Mouse (Mus musculus) stomach, postnatal 0 days (tissue): Measurements from ENCODE around the gene Szt2. TPM values are rescaled to one million over a fixed set of nuclear protein-coding genes. Genes with fewer than 3 reads are reported as not detected.

Experiments used
- ATAC-seq: fragments of 200-750 bp; cut with Nextera tagmentation; 2 replicates; pipeline ENCODE4 v1.8.0; 2017; ENCODE audit not compliant: low FRiP score, low TSS enrichment
- DNase-seq: peaks from one replicate; pipeline ENCODE4 v3.0.0-alpha.2; 2016; ENCODE audit warnings: low spot score
- H3K27ac ChIP-seq: fragments of 300-500 bp; sonication (generic); replicated peaks from 2 replicates; pipeline ENCODE4 v1.5.1; 2014; ENCODE audit warnings: mild to moderate bottlenecking, control low read depth
- H3K27me3 ChIP-seq: fragments of 300-500 bp; sonication (generic); 2 replicates; pipeline ENCODE4 v1.6.1; 2014; ENCODE audit warnings: low read length; ENCODE audit not compliant: control insufficient read depth, insufficient read depth
- H3K36me3 ChIP-seq: fragments of 300-500 bp; sonication (generic); 2 replicates; pipeline ENCODE4 v1.6.1; 2014; ENCODE audit warnings: low read length, mixed read lengths; ENCODE audit not compliant: control insufficient read depth, insufficient read depth
- H3K4me1 ChIP-seq: fragments of 300-500 bp; sonication (generic); replicated peaks from 2 replicates; pipeline ENCODE4 v1.6.1; 2014; ENCODE audit warnings: antibody characterized with exemption; ENCODE audit not compliant: control insufficient read depth, insufficient read depth
- H3K4me2 ChIP-seq: fragments of 300-500 bp; sonication (generic); replicated peaks from 2 replicates; pipeline ENCODE4 v1.6.1; 2014; ENCODE audit warnings: low read depth, mild to moderate bottlenecking, control low read depth, moderate library complexity
- H3K4me3 ChIP-seq: fragments of 300-500 bp; sonication (generic); 2 replicates; pipeline ENCODE4 v1.5.1; 2014; ENCODE audit warnings: low read depth, low read length, control low read depth
- H3K9ac ChIP-seq: fragments of 300-500 bp; sonication (generic); 2 replicates; pipeline ENCODE4 v1.6.1; 2014; ENCODE audit warnings: mild to moderate bottlenecking, low read length, control low read depth, mixed read lengths
- H3K9me3 ChIP-seq: fragments of 300-500 bp; sonication (generic); 2 replicates; pipeline ENCODE4 v1.6.1; 2016; ENCODE audit warnings: low read length; ENCODE audit not compliant: control insufficient read depth
- CTCF ChIP-seq: IDR thresholded peaks from 2 replicates; pipeline ENCODE4 v1.5.1; 2016; ENCODE audit warnings: antibody characterized with exemption, low read depth, mild to moderate bottlenecking, moderate library complexity
- EP300 ChIP-seq: optimal IDR thresholded peaks from 2 replicates; pipeline ENCODE3; 2016; ENCODE audit warnings: antibody characterized with exemption
- WGBS: fragments of 180-500 bp; shearing (Covaris S2); extraction: QIAGEN DNeasy Blood & Tissue Kit; methylation state at CpG from one replicate; pipeline ENCODE4 v1.1.7; 2014; 5-methylcytosine and 5-hydroxymethylcytosine counted together
- polyA plus RNA-seq: library from polyadenylated mRNA; unstranded; fragments of >200 nt; fragmentation: Nextera tagmentation; extraction: Ambion mirVana; gene quantifications from 2 replicates; pipeline ENCODE4 v1.2.1, GENCODE M21; 2015

Gene Szt2
- polyA plus RNA-seq, 1 experiment from 2014 or later: 2.1 TPM

DNA sequence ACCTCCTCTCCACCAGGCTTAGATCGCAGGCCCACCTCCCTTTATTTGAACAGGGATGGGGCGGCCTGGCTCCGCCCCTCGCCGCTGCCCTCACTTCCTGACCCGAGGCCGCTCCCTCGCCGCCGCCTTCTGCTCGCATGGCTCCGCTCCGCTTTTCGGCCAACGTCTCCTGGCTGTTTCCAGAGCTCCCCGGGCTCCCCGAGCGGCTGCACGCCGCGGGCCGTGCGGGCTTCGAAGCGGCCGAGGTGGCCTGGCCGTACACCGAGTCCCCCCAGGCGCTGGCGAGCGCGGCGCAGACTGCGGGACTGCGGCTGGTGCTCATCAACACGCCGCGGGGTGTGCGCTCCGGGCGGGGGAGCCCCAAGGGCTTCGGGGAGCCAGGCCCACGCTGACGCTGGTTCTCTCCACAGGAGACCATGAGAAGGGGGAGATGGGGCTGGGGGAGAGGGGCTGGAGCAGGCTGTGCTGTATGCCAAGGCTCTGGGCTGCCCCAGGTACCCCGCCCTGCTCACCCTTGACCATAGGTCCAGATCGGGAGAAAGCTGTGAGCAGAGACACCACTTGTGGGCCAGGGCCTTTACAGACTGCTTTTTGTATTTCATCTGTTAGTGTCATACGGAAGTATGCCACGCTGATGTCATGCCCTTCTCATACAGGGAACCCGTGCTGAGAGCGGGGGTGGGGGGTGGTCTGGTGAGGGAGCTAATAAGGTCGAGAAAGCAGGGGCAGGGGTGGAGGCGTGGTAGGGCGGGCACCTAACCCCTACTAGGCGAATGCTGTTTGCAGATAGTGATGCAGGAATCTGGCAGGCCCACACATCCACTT lies 49.0 kb downstream of the Szt2 start:
- peak overlapping the region; percentile 79 for H3K9ac ChIP-seq
- peak overlapping the region; percentile 96 for H3K4me2 ChIP-seq
- no peaks in the 10 kb centered on the region for H3K27me3 ChIP-seq
- peak overlapping the region; percentile 69 for H3K27ac ChIP-seq
- 2% methylated on average over 54 of the region's 54 CpGs for WGBS
- TF ChIP-seq CTCF: no peak
- no peak for TF ChIP-seq EP300
- no peaks in the 10 kb centered on the region for H3K9me3 ChIP-seq
- peak; percentile 64 for ATAC-seq
- peak; percentile 78 for DNase-seq
- peak overlapping the region; percentile 67 for H3K4me3 ChIP-seq
- no peaks in the 10 kb centered on the region for H3K4me1 ChIP-seq
- peaks cover 21% of the 10 kb centered on the region; the same call in 1 of the 2 replicates for H3K36me3 ChIP-seq

DNA sequence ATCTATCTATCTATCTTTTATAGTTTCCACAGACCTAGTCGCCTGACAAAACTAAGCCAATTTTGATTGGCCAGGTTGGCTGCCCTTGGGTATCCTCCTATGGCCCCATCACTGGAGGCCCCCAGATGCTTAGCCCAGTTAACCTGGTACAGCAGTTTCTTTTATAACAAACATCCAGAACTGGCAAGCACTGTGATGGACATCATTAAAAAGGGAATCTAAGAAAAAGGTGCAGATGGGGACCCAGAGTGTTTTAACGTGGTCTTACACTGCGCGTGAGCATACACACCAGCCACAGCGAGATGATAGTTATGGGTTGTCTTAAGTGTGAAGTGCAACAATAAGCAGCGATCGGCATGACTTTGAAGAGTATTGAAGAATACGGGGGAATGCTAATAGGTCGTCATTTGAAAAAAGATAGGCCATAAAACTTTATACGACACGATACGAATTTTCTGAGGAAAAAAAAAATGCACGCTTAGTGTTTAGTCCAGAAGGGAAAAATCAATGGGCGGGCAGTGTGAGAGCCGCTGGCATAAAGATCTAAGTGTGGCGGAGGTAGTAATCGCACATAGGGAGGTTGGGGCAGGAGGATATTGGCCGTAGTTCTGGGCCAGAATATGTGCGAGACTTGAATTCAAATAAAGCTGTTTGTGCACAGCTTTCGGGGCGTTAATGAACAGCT lies 49.7 kb downstream of the Szt2 start:
- Histone ChIP-seq H3K36me3 (peaks cover 15% of the 10 kb centered on the region; the same call in 1 of the 2 replicates), H3K27me3 (no peaks in the 10 kb centered on the region), H3K4me1 (no peaks in the 10 kb centered on the region), H3K9ac (peak overlapping the region; percentile 79), H3K9me3 (no peaks in the 10 kb centered on the region), H3K4me2 (peak overlapping the region; percentile 96), H3K27ac (no peak overlapping the region), H3K4me3 (peak overlapping the region; percentile 67)
- TF ChIP-seq EP300: no peak
- TF ChIP-seq CTCF: no peak
- 14% methylated on average over 21 of the region's 21 CpGs for WGBS
- no peak; the same call in 1 of the 2 replicates for ATAC-seq
- DNase-seq: no peak

DNA sequence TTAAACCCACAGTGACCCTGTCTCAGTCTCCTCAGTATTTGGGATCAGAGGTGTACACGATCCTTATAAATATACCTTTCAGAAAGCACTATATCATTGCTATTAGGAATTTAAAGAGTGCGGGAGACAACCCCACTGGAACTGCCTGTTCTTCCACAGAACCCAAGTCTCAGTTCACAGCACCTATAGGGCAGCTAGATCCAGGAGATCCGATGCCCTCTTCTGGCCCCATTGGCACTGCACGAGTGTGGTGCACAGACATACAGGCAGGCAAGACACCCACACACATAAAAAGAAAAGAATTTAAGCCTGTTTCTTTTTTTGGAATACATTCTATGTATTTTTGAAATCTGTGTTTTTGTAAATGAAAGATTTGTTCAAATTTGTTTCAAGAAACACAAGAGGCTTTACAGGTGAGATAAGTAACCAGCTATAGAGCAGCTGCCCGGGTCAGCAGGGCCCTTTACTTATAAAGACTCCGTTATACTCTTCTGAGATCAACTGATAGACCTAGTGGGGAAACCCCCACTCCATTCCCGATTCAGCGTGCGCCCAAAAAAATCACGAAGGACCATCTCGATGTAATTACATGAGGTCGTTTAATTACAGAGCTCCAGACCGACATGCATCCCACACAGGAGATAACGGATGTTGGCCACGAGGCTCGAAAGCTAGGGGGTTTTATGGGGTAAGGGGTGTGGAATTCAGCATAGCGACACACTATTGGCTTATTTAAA lies 50.7 kb downstream of the Szt2 start:
- TF ChIP-seq EP300 (no peak), CTCF (peak; percentile 26; the same call in 1 of the 2 replicates)
- WGBS: 86% methylated on average over 17 of the region's 17 CpGs
- no peaks in the 10 kb centered on the region for H3K27me3 ChIP-seq

DNA sequence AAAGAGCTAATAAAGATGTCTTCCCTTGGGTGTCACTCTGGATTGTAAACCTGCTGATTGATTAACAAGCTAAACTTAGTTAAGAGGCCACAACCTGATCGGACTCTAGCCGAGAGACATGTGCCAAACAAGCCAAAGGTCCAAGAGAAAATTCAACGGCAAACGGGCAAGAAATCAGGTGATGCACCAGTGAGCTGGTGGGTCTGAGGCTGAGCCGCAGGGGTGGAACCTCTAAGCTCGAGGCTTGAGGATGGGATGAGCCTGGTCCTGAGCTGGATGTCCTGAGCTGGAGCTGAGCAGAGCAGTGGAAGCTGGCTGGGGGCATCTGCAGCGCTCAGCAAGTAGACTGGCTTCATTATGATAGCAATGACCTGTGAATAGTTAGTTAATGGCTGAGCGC lies 51.6 kb downstream of the Szt2 start:
- H3K4me1 ChIP-seq: no peaks in the 10 kb centered on the region
- ATAC-seq (no peak), DNase-seq (no peak)
- TF ChIP-seq CTCF: no peak
- no peak for TF ChIP-seq EP300
- peaks cover 3% of the 10 kb centered on the region; the same call in 1 of the 2 replicates for H3K36me3 ChIP-seq
- no peak overlapping the region for H3K4me3 ChIP-seq
- WGBS: 78% methylated on average over 8 of the region's 8 CpGs
- H3K4me2 ChIP-seq: no peak overlapping the region
- H3K27me3 ChIP-seq: no peaks in the 10 kb centered on the region
- H3K27ac ChIP-seq: no peak overlapping the region
- no peak overlapping the region for H3K9ac ChIP-seq
- H3K9me3 ChIP-seq: no peaks in the 10 kb centered on the region

More for the DNA sequence above, 50.7 kb downstream of the Szt2 start:
- no peaks in the 10 kb centered on the region for H3K9me3 ChIP-seq
- H3K27ac ChIP-seq: no peak overlapping the region
- H3K9ac ChIP-seq: no peak overlapping the region
- H3K4me2 ChIP-seq: no peak overlapping the region
- ATAC-seq: no peak
- H3K4me1 ChIP-seq: no peaks in the 10 kb centered on the region
- no peak for DNase-seq
- no peak overlapping the region for H3K4me3 ChIP-seq
- H3K36me3 ChIP-seq: peaks cover 9% of the 10 kb centered on the region; the same call in 1 of the 2 replicates

DNA sequence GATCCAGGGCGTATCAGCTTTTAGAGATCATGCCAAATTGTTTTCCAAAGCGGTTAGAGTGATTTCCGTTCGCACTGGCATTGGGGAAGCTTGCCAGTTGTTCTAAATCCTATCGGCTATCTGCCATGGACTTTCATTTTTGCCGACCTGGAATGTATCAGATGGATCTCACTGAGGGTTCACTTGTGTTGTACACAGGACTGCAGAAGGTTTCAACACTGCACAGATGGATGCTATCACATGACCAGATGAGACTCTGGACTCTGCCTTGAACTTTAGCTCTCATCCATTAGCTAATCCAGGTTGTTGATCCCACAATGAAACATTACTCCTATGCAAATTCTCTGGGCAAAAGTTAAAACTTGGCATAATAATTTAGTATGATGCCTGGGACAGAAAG lies 52.3 kb downstream of the Szt2 start:
- Histone ChIP-seq H3K36me3 (no peaks in the 10 kb centered on the region), H3K9ac (no peak overlapping the region), H3K4me3 (no peak overlapping the region), H3K27ac (no peak overlapping the region), H3K9me3 (no peaks in the 10 kb centered on the region), H3K4me1 (no peaks in the 10 kb centered on the region), H3K27me3 (no peaks in the 10 kb centered on the region), H3K4me2 (no peak overlapping the region)
- WGBS: 72% methylated on average over 6 of the region's 6 CpGs
- ATAC-seq: no peak
- TF ChIP-seq EP300 (no peak), CTCF (no peak)
- no peak for DNase-seq
